Mouse (Mus musculus) forebrain, embryonic 11.5 days (tissue): ENCODE measurements at regions not wholly inside any gene's neighbourhood (a gene's known extent, or its start where the extent isn't known, plus 50 kb on each side); places are given as distances from the start of the nearest gene placed in this dataset.
A peak's percentile ranks its signal among the peaks of the same experiment; 100 is the strongest.

ENCODE experiments used
- ATAC-seq: fragments of 200-750 bp; cut with Nextera tagmentation; replicated peaks from 2 replicates; pipeline ENCODE4 v1.8.0; 2017; ENCODE audit warnings: moderate TSS enrichment; ENCODE audit not compliant: low FRiP score
- DNase-seq: peaks from one replicate; pipeline ENCODE4 v3.0.0-alpha.2; 2017; ENCODE audit warnings: low spot score
- H3K27ac ChIP-seq: fragments of 300-500 bp; sonication (generic); 2 replicates; pipeline ENCODE4 v1.5.1; 2014; ENCODE audit warnings: low read depth, low read length
- H3K27me3 ChIP-seq: fragments of 300-500 bp; sonication (generic); 2 replicates; pipeline ENCODE4 v1.6.1; 2014; ENCODE audit warnings: mild to moderate bottlenecking, low read length, mixed read lengths; ENCODE audit not compliant: control insufficient read depth, insufficient read depth
- H3K36me3 ChIP-seq: fragments of 300-500 bp; sonication (generic); 2 replicates; pipeline ENCODE4 v1.6.1; 2014; ENCODE audit warnings: mild to moderate bottlenecking, low read length, moderate library complexity, mixed read lengths; ENCODE audit not compliant: control insufficient read depth, insufficient read depth
- H3K4me1 ChIP-seq: fragments of 300-500 bp; sonication (generic); replicated peaks from 2 replicates; pipeline ENCODE4 v1.6.1; 2014; ENCODE audit warnings: low read length, mixed read lengths; ENCODE audit not compliant: control insufficient read depth, insufficient read depth
- H3K4me2 ChIP-seq: fragments of 300-500 bp; sonication (generic); 2 replicates; pipeline ENCODE4 v1.6.1; 2014; ENCODE audit warnings: low read depth, mild to moderate bottlenecking, low read length, moderate library complexity, mixed read lengths; ENCODE audit not compliant: severe bottlenecking
- H3K4me3 ChIP-seq: fragments of 300-500 bp; sonication (generic); 2 replicates; pipeline ENCODE4 v1.5.1; 2014; ENCODE audit warnings: low read depth, low read length
- H3K9ac ChIP-seq: fragments of 300-500 bp; sonication (generic); 2 replicates; pipeline ENCODE4 v1.6.1; 2014; ENCODE audit warnings: low read length
- H3K9me3 ChIP-seq: fragments of 300-500 bp; sonication (generic); 2 replicates; pipeline ENCODE4 v1.6.1; 2016; ENCODE audit warnings: low read length, mixed read lengths; ENCODE audit not compliant: control insufficient read depth
- WGBS: fragments of 180-500 bp; shearing (Covaris S2); extraction: QIAGEN DNeasy Blood & Tissue Kit; methylation state at CpG from one replicate; pipeline ENCODE4 v1.1.7; 2014; 5-methylcytosine and 5-hydroxymethylcytosine counted together

DNA sequence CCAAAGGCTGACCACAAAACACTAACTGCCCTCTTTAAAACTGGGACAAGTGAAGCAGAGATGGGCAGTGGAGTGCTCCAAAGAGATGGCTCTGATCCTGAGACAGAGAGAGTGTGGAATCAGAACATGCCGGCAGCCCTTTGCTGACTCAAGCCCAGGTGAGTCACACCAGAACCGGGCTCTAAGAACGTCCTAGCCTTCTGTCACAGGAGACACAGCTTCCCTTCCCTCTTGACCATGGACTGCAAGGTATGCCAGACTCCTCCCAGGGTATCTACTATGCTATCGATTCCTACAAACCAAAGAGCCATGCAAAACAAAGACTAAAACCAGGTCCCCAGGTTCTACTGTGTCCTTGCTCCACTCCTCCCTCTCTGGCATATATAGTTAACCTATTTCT, 98.0 kb downstream of the Dhx15 start:
- no peaks in the 10 kb centered on the region for H3K27me3 ChIP-seq
- WGBS: 91% methylated on average over 4 of the region's 4 CpGs
- no peak overlapping the region for H3K27ac ChIP-seq
- no peaks in the 10 kb centered on the region for H3K36me3 ChIP-seq
- no peak overlapping the region for H3K4me3 ChIP-seq
- DNase-seq (no peak), ATAC-seq (no peak)
- no peaks in the 10 kb centered on the region for H3K4me1 ChIP-seq
- H3K4me2 ChIP-seq: no peak overlapping the region
- no peaks in the 10 kb centered on the region for H3K9me3 ChIP-seq
- no peak overlapping the region for H3K9ac ChIP-seq

DNA sequence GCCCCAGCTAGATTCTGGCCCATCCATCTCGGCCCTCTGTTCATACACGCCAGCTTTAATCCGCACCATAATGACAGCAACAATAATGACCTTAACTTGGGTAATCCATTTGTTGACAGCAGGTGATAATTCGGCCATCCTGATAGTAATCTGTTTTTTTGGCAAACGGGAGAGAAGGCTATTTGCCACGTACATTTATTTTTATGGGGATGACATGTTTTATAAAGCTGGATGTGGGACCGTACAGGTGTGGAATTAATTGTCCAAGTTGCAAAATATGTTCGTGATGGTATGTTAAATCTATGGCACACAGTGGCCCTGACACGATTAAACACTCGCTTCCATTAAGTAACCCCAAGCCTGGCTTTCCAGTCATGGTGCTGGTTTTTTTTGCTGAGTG, 102.2 kb downstream of the Dhx15 start:
- Histone ChIP-seq H3K9me3 (no peaks in the 10 kb centered on the region), H3K27me3 (no peaks in the 10 kb centered on the region), H3K27ac (no peak overlapping the region), H3K4me1 (no peaks in the 10 kb centered on the region), H3K4me3 (no peak overlapping the region), H3K4me2 (no peak overlapping the region), H3K36me3 (no peaks in the 10 kb centered on the region), H3K9ac (no peak overlapping the region)
- ATAC-seq: no peak
- WGBS: 75% methylated on average over 10 of the region's 10 CpGs
- no peak for DNase-seq

GRCm38 (mm10) chr5:52086766-52087429, 103.4 kb downstream of the Dhx15 start:
- no peak for DNase-seq
- Histone ChIP-seq H3K27ac (no peak overlapping the region), H3K4me1 (no peaks in the 10 kb centered on the region), H3K27me3 (no peaks in the 10 kb centered on the region), H3K9ac (no peak overlapping the region), H3K4me3 (no peak overlapping the region), H3K4me2 (no peak overlapping the region), H3K36me3 (no peaks in the 10 kb centered on the region), H3K9me3 (no peaks in the 10 kb centered on the region)
- ATAC-seq: no peak
- WGBS: 59% methylated on average over 7 of the region's 7 CpGs

DNA sequence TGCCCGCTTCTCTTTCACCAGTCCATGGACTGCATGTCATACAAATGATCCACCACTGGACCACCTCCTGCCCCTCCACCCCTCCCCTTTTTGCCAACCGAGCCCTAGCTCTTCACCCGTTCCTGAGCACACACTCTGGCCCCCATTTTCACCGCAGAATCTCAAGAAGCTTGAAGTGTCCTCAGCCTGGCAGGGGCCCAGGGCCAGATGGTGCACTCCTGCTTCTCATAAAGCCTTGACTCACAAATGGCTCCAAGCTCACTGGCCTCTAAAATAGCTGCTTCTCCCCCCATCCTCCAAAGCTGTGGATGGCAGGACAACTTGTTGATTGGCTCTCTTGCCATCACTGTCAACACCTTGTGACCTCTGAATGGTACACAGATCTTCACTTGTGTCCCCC, 110.0 kb downstream of the Dhx15 start:
- H3K9ac ChIP-seq: no peak overlapping the region
- no peaks in the 10 kb centered on the region for H3K4me1 ChIP-seq
- no peaks in the 10 kb centered on the region for H3K9me3 ChIP-seq
- no peaks in the 10 kb centered on the region for H3K27me3 ChIP-seq
- ATAC-seq: no peak
- no peak overlapping the region for H3K4me2 ChIP-seq
- H3K4me3 ChIP-seq: no peak overlapping the region
- no peak for DNase-seq
- H3K36me3 ChIP-seq: no peaks in the 10 kb centered on the region
- 88% methylated on average over 4 of the region's 4 CpGs for WGBS
- H3K27ac ChIP-seq: no peak overlapping the region

DNA sequence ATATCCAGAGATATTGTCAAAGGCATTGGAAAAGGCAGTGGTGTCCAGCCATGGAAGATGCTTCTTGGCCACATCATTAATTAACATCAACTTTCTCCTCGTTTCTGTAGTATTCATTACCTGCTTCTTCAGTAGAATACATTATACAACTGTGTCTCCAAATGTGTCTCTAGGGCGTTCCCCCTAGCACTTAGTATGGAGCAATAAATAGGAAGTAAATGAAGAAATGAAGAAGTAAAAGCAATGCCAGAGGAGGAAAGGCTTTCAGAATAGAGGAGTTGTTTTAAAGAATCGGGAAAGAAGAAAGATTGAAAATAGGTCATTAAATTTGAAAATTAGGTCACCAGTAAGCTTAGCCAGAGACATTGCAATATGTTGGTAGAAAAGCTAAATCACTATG, 112.6 kb downstream of the Dhx15 start:
- H3K4me2 ChIP-seq: no peak overlapping the region
- H3K36me3 ChIP-seq: no peaks in the 10 kb centered on the region
- WGBS: 81% methylated on average over 3 of the region's 3 CpGs
- H3K9ac ChIP-seq: no peak overlapping the region
- no peaks in the 10 kb centered on the region for H3K27me3 ChIP-seq
- H3K27ac ChIP-seq: no peak overlapping the region
- no peaks in the 10 kb centered on the region for H3K9me3 ChIP-seq
- ATAC-seq (no peak), DNase-seq (no peak)
- no peaks in the 10 kb centered on the region for H3K4me1 ChIP-seq
- H3K4me3 ChIP-seq: no peak overlapping the region

DNA sequence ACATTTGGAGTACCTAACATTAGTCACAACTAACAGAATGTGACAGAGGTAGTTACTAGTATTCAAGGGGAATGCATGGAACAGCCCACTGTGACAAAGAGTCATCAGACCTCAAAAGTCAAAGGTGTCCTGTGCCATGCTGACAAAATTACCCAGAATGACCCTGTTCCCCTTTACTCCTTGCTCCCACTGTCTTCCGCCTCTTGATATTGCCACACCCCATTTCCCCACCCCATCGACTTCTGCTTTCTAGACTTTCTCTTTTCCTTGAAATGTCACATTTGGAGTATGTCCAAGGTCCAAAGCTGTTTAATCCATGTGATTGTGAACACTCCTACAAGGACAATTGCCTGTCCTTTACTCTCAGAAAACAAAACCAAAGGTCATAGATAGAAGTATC, 115.2 kb downstream of the Dhx15 start:
- H3K9me3 ChIP-seq: no peaks in the 10 kb centered on the region
- H3K36me3 ChIP-seq: no peaks in the 10 kb centered on the region
- WGBS: 95% methylated on average over 2 of the region's 2 CpGs
- H3K27me3 ChIP-seq: no peaks in the 10 kb centered on the region
- ATAC-seq: no peak
- H3K27ac ChIP-seq: no peak overlapping the region
- DNase-seq: no peak
- no peak overlapping the region for H3K9ac ChIP-seq
- H3K4me1 ChIP-seq: no peaks in the 10 kb centered on the region
- H3K4me2 ChIP-seq: no peak overlapping the region
- H3K4me3 ChIP-seq: no peak overlapping the region

- 37% methylated on average over 16 of the region's 16 CpGs for WGBS
- Histone ChIP-seq H3K9ac (no peak overlapping the region), H3K9me3 (no peaks in the 10 kb centered on the region), H3K4me1 (no peaks in the 10 kb centered on the region), H3K4me3 (no peak overlapping the region), H3K4me2 (no peak overlapping the region), H3K27ac (no peak overlapping the region), H3K27me3 (no peaks in the 10 kb centered on the region), H3K36me3 (no peaks in the 10 kb centered on the region)
- DNase-seq: peak; percentile 90
- peak; percentile 92 for ATAC-seq
Observed at GRCm38 (mm10) chr5:52064804-52065451, 125.4 kb downstream of the Dhx15 start.

- H3K4me3 ChIP-seq: no peak overlapping the region
- H3K9ac ChIP-seq: no peak overlapping the region
- no peak overlapping the region for H3K27ac ChIP-seq
- no peaks in the 10 kb centered on the region for H3K4me1 ChIP-seq
- H3K27me3 ChIP-seq: no peaks in the 10 kb centered on the region
- no peaks in the 10 kb centered on the region for H3K36me3 ChIP-seq
- no peak overlapping the region for H3K4me2 ChIP-seq
- H3K9me3 ChIP-seq: no peaks in the 10 kb centered on the region
- ATAC-seq (no peak), DNase-seq (no peak)
- WGBS: 87% methylated on average over 4 of the region's 4 CpGs
Observed at GRCm38 (mm10) chr5:52062214-52062613, 128.1 kb downstream of the Dhx15 start.

- H3K4me3 ChIP-seq: no peak overlapping the region
- no peak for DNase-seq
- no peak overlapping the region for H3K4me2 ChIP-seq
- no peak overlapping the region for H3K27ac ChIP-seq
- no peaks in the 10 kb centered on the region for H3K27me3 ChIP-seq
- no peaks in the 10 kb centered on the region for H3K9me3 ChIP-seq
- no peaks in the 10 kb centered on the region for H3K36me3 ChIP-seq
- no peaks in the 10 kb centered on the region for H3K4me1 ChIP-seq
- no peak for ATAC-seq
- 79% methylated on average over 6 of the region's 6 CpGs for WGBS
- H3K9ac ChIP-seq: no peak overlapping the region
Observed at GRCm38 (mm10) chr5:52061226-52061625, 129.1 kb downstream of the Dhx15 start.
